Mouse (Mus musculus) CH12.LX (cell line): ENCODE measurements around the gene Prmt1. TPM values are rescaled to one million over a fixed set of nuclear protein-coding genes. Genes with fewer than 3 reads are reported as not detected.

Experiments
- DNase-seq: peaks from one replicate; pipeline ENCODE4 v3.0.0-alpha.2; 2013; ENCODE audit errors: extremely low read depth
- H3K27ac ChIP-seq: 2 replicates; pipeline ENCODE4 v1.5.1; 2012; ENCODE audit warnings: low read depth, mild to moderate bottlenecking, control low read depth, moderate library complexity; ENCODE audit not compliant: insufficient read depth
- H3K27me3 ChIP-seq: replicated peaks from 2 replicates; pipeline ENCODE3; 2012; ENCODE audit warnings: inconsistent platforms
- H3K36me3 ChIP-seq, 2 experiments: replicated peaks in 1 of 2; 2 replicates each; pipeline versions ENCODE3 to v1.6.1; 2012; ENCODE audit warnings: inconsistent platforms in 1 of 2, low read length in 1 of 2, mild to moderate bottlenecking in 1 of 2, mixed read lengths in 1 of 2, moderate library complexity in 1 of 2; ENCODE audit not compliant: control insufficient read depth in 1 of 2, insufficient read depth in 1 of 2
- H3K4me1 ChIP-seq, 2 experiments: 2 replicates each; pipeline ENCODE4 v1.6.1; 2012; ENCODE audit warnings: inconsistent platforms in 1 of 2, moderate library complexity in 1 of 2; ENCODE audit not compliant: insufficient read depth in 2 of 2, control insufficient read depth in 1 of 2
- H3K4me2 ChIP-seq: 2 replicates; pipeline ENCODE4 v1.6.1; 2012; ENCODE audit warnings: low read depth, mild to moderate bottlenecking, control low read depth; ENCODE audit not compliant: poor library complexity, insufficient read depth, severe bottlenecking
- H3K4me3 ChIP-seq, 3 experiments: fragments of 150-350 bp in 1 of 3; sonication (generic) in 1 of 3; replicated peaks in 1 of 3; 2 replicates each; pipeline versions ENCODE3 to v1.5.1; 2011 to 2012; ENCODE audit warnings: low read depth in 2 of 3, low read length in 2 of 3, mild to moderate bottlenecking in 2 of 3, moderate library complexity in 2 of 3, control low read depth in 1 of 3, improper control_type of control experiment in 1 of 3, inconsistent platforms in 1 of 3, mixed read lengths in 1 of 3; ENCODE audit not compliant: poor library complexity in 1 of 3
- H3K79me2 ChIP-seq: replicated peaks from 2 replicates; pipeline ENCODE4 v1.6.1; 2012; ENCODE audit warnings: mild to moderate bottlenecking, moderate library complexity; ENCODE audit not compliant: control insufficient read depth, poor library complexity, insufficient read depth, severe bottlenecking; ENCODE audit errors: extremely low read depth
- H3K9ac ChIP-seq: 2 replicates; pipeline ENCODE4 v1.6.1; 2012; ENCODE audit warnings: low read depth, mild to moderate bottlenecking, control low read depth, moderate library complexity; ENCODE audit not compliant: insufficient read depth
- H3K9me3 ChIP-seq: replicated peaks from 2 replicates; pipeline ENCODE3; 2012; ENCODE audit warnings: low read length, inconsistent platforms, mixed read lengths
- CHD2 ChIP-seq: IDR thresholded peaks from 2 replicates; pipeline ENCODE4 v1.6.1; 2011; ENCODE audit warnings: low read length, improper control_type of control experiment
- CTCF ChIP-seq, 2 experiments: IDR thresholded peaks in 1 of 2; conservative IDR thresholded peaks in 1 of 2; 2 replicates each; pipeline ENCODE4 v1.5.1; 2011 to 2012; ENCODE audit warnings: low read depth in 2 of 2, low read length in 2 of 2, improper control_type of control experiment in 1 of 2, inconsistent platforms in 1 of 2, mild to moderate bottlenecking in 1 of 2, moderate library complexity in 1 of 2
- E2F4 ChIP-seq: IDR thresholded peaks from 2 replicates; pipeline ENCODE4 v1.6.1; 2011; ENCODE audit warnings: low read depth, low read length, improper control_type of control experiment; ENCODE audit not compliant: insufficient replicate concordance
- EP300 ChIP-seq: IDR thresholded peaks from 2 replicates; pipeline ENCODE4 v1.6.1; 2011; ENCODE audit warnings: low read length, improper control_type of control experiment
- GABPA ChIP-seq: IDR thresholded peaks from 2 replicates; pipeline ENCODE4 v1.6.1; 2012; ENCODE audit warnings: low read depth, low read length, improper control_type of control experiment, inconsistent platforms; ENCODE audit not compliant: insufficient replicate concordance
- IRF4 ChIP-seq: IDR thresholded peaks from 2 replicates; pipeline ENCODE4 v1.6.1; 2014; ENCODE audit warnings: low read depth, mild to moderate bottlenecking, inconsistent platforms, low read length, improper control_type of control experiment
- JUN ChIP-seq: IDR thresholded peaks from 2 replicates; pipeline ENCODE4 v1.6.1; 2011; ENCODE audit warnings: low read depth, mild to moderate bottlenecking, low read length, improper control_type of control experiment, moderate library complexity; ENCODE audit not compliant: insufficient read depth
- KAT2A ChIP-seq: IDR thresholded peaks from 2 replicates; pipeline ENCODE4 v1.6.1; 2012; ENCODE audit warnings: low read length, improper control_type of control experiment, inconsistent platforms; ENCODE audit not compliant: insufficient replicate concordance
- MAX ChIP-seq: IDR thresholded peaks from 2 replicates; pipeline ENCODE4 v1.6.1; 2011; ENCODE audit warnings: low read length, improper control_type of control experiment
- MEF2A ChIP-seq: IDR thresholded peaks from 2 replicates; pipeline ENCODE4 v1.6.1; 2014; ENCODE audit warnings: low read depth, mild to moderate bottlenecking, inconsistent platforms, low read length, improper control_type of control experiment, borderline replicate concordance
- MXI1 ChIP-seq: IDR thresholded peaks from 2 replicates; pipeline ENCODE4 v1.6.1; 2011; ENCODE audit warnings: mild to moderate bottlenecking, low read depth, low read length, improper control_type of control experiment
- MYC ChIP-seq: IDR thresholded peaks from 2 replicates; pipeline ENCODE4 v1.6.1; 2011; ENCODE audit warnings: low read depth, mild to moderate bottlenecking, improper control_type of control experiment, low read length
- NELFE ChIP-seq: IDR thresholded peaks from 2 replicates; pipeline ENCODE4 v1.6.1; 2011; ENCODE audit warnings: low read depth, low read length, improper control_type of control experiment
- NRF1 ChIP-seq: IDR thresholded peaks from 2 replicates; pipeline ENCODE4 v1.6.1; 2014; ENCODE audit warnings: low read depth, mild to moderate bottlenecking, inconsistent platforms, low read length, improper control_type of control experiment, moderate library complexity
- PAX5 ChIP-seq: IDR thresholded peaks from 2 replicates; pipeline ENCODE4 v1.6.1; 2012; ENCODE audit warnings: low read length, inconsistent platforms, mixed read lengths
- POLR2A ChIP-seq: IDR thresholded peaks from 2 replicates; pipeline ENCODE4 v1.6.1; 2011; ENCODE audit warnings: low read depth, mild to moderate bottlenecking, improper control_type of control experiment, low read length
- POLR2AphosphoS2 ChIP-seq: IDR thresholded peaks from 2 replicates; pipeline ENCODE4 v1.6.1; 2011; ENCODE audit warnings: low read depth, low read length, improper control_type of control experiment
- RAD21 ChIP-seq: IDR thresholded peaks from 2 replicates; pipeline ENCODE4 v1.6.1; 2011; ENCODE audit warnings: low read depth, mild to moderate bottlenecking, low read length, improper control_type of control experiment, moderate library complexity
- SIN3A ChIP-seq: IDR thresholded peaks from 2 replicates; pipeline ENCODE4 v1.6.1; 2012; ENCODE audit warnings: low read length, improper control_type of control experiment, inconsistent platforms
- SMC3 ChIP-seq: IDR thresholded peaks from 2 replicates; pipeline ENCODE4 v1.6.1; 2011; ENCODE audit warnings: low read depth, low read length, improper control_type of control experiment
- TBP ChIP-seq: conservative IDR thresholded peaks from 2 replicates; pipeline ENCODE4 v1.6.1; 2011; ENCODE audit warnings: low read depth, low read length, improper control_type of control experiment
- TCF12 ChIP-seq: IDR thresholded peaks from 2 replicates; pipeline ENCODE4 v1.6.1; 2014; ENCODE audit warnings: low read depth, mild to moderate bottlenecking, inconsistent platforms, low read length, improper control_type of control experiment
- UBTF ChIP-seq: IDR thresholded peaks from 2 replicates; pipeline ENCODE4 v1.6.1; 2012; ENCODE audit warnings: low read depth, mild to moderate bottlenecking, inconsistent platforms, low read length, improper control_type of control experiment, moderate library complexity
- USF1 ChIP-seq: IDR thresholded peaks from 2 replicates; pipeline ENCODE4 v1.6.1; 2014; ENCODE audit warnings: low read depth, mild to moderate bottlenecking, inconsistent platforms, low read length, improper control_type of control experiment
- USF2 ChIP-seq: conservative IDR thresholded peaks from 2 replicates; pipeline ENCODE4 v1.6.1; 2011; ENCODE audit warnings: low read depth, low read length, improper control_type of control experiment
- ZKSCAN1 ChIP-seq: IDR thresholded peaks from 2 replicates; pipeline ENCODE4 v1.6.1; 2012; ENCODE audit warnings: low read depth, inconsistent platforms, low read length, improper control_type of control experiment, borderline replicate concordance
- ZMIZ1 ChIP-seq: IDR thresholded peaks from 2 replicates; pipeline ENCODE4 v1.6.1; 2012; ENCODE audit warnings: low read depth, mild to moderate bottlenecking, inconsistent platforms, low read length, improper control_type of control experiment
- dilution Hi-C: fragments of 300-500 bp; cut with MboI; formaldehyde crosslinking; loops from 2 replicates; pipeline ENCODE4 v1.14.3; 2020; ENCODE audit warnings: low sequenced_read_pairs; ENCODE audit not compliant: extremely low pct_unique_long_range_greater_than_20kb, extremely low pct_ligation_motif_present
- in situ Hi-C: fragments of 300-500 bp; cut with MboI; formaldehyde crosslinking; loops from 3 replicates; pipeline ENCODE4 v1.14.3; 2019; ENCODE audit warnings: low sequenced_read_pairs, low pct_ligation_motif_present, low pct_unique_long_range_greater_than_20kb, mixed read lengths
- polyA plus RNA-seq: library from polyadenylated mRNA; unstranded; fragments of >175 nt; gene quantifications from 2 replicates; pipeline ENCODE4 v1.2.1, GENCODE M21; 2012; ENCODE audit warnings: low read depth; ENCODE audit not compliant: insufficient read length
- total RNA-seq, 2 experiments: library from RNA; depleted of rRNA; stranded (reverse); fragments of 300-350 nt in 1 of 2; fragments of >200 nt in 1 of 2; gene quantifications; 2 replicates each; pipeline ENCODE4 v1.2.3; 2012 to 2014

Gene Prmt1
- total and polyA plus RNA-seq, 3 experiments, result 231 to 642 (median 340) TPM

DNA sequence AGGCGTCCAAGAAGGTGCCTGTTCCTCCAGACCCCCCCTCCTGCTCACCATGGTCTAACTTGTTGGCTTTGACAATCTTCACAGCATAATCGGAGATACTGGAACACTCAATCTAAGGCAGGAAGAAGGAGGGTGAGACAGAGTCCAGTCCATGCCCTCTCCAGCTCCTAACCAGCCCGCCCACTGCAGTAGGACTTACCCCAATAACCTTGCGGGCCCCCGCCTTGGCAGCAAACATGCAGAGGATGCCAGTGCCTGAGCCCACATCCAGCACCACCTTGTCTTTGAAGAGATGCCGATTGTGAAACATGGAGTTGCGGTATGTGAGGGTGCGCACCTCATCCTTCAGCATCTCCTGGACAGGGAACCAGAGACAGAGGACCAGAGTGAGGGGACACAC, 4.8 kb downstream of the Prmt1 start:
- Histone ChIP-seq H3K9ac (no peak overlapping the region), H3K4me1 (peaks cover 7 to 22% of the 10 kb centered on the region in 2 experiments)

DNA sequence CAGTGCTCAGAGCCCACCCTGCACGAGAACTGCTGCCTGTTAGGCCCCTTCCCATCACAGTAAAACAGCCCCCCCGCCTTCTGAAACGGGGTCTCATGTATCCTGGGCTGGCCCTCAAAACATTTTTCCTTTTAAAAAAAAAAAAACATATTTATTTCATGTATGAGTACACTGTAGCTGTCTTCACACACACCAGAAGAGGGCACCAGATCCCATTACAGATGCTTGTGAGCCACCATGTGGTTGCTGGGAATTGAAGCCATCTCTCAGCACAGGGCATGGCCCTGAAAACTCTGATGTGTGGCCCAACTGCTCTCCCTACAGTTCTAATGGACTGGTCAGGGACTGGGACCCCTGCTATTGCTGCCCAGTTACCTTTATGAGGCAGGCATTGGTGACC, 8.1 kb downstream of the Prmt1 start:
- H3K27ac ChIP-seq, result no peak overlapping the region
- peaks cover 0 to 12% of the 10 kb centered on the region in 2 experiments; a peak in 2 of 4 replicates for H3K4me1 ChIP-seq
- peaks cover 11% of the 10 kb centered on the region for H3K79me2 ChIP-seq
- dilution Hi-C loops (no loop called here), in situ Hi-C loops (no loop called here)
- peaks cover 57 to 82% of the 10 kb centered on the region in 2 experiments for H3K36me3 ChIP-seq
- no peak for DNase-seq
- no peaks in the 10 kb centered on the region for H3K9me3 ChIP-seq
- no peaks in the 10 kb centered on the region for H3K27me3 ChIP-seq
- H3K9ac ChIP-seq, result no peak overlapping the region
- TF ChIP-seq UBTF (no peak), GABPA (no peak), MEF2A (no peak), E2F4 (no peak), IRF4 (no peak), NELFE (no peak), CHD2 (no peak), EP300 (no peak), POLR2A (no peak), CTCF (conservative IDR thresholded peaks at IDR 0.05 in 1 of 2, IDR thresholded peaks at IDR 0.05 in 1 of 2; ENCODE audit: low read depth in 2 of 2, low read length in 2 of 2) (no peak), SMC3 (no peak), USF2 (no peak), MYC (no peak), ZKSCAN1 (no peak), POLR2AphosphoS2 (no peak), PAX5 (no peak), RAD21 (no peak), SIN3A (no peak), JUN (no peak)
- H3K4me3 ChIP-seq, result no peak overlapping the region
- H3K4me2 ChIP-seq, result no peak overlapping the region

More for the DNA sequence above, 4.8 kb downstream of the Prmt1 start:
- H3K27ac ChIP-seq, result no peak overlapping the region
- dilution Hi-C loops (no loop called here), in situ Hi-C loops (no loop called here)
- peaks cover 39% of the 10 kb centered on the region for H3K79me2 ChIP-seq
- no peak for TF ChIP-seq POLR2AphosphoS2
- TF ChIP-seq TCF12, result no peak
- TF ChIP-seq GABPA, result no peak
- TF ChIP-seq USF2, result no peak
- no peak for TF ChIP-seq TBP
- TF ChIP-seq MXI1, result no peak
- no peak for TF ChIP-seq KAT2A
- no peak for TF ChIP-seq JUN
- no peak for TF ChIP-seq NRF1
- no peak for TF ChIP-seq EP300
- TF ChIP-seq MYC, result no peak
- no peak for TF ChIP-seq ZMIZ1
- no peak for TF ChIP-seq POLR2A
- TF ChIP-seq NELFE, result no peak
- no peak for TF ChIP-seq MAX
- TF ChIP-seq UBTF, result no peak
- no peak for TF ChIP-seq IRF4
- TF ChIP-seq USF1, result no peak
- TF ChIP-seq PAX5, result no peak
- peaks cover 56 to 81% of the 10 kb centered on the region in 2 experiments for H3K36me3 ChIP-seq
- no peak overlapping the region for H3K4me3 ChIP-seq
- H3K27me3 ChIP-seq, result no peaks in the 10 kb centered on the region
- DNase-seq, result no peak
- no peaks in the 10 kb centered on the region for H3K9me3 ChIP-seq
- no peak overlapping the region for H3K4me2 ChIP-seq
